In genomic region chr2:101797901-101798250, GRCm38 (mm10) we compare ENCODE assay signal across 8 mouse cellular contexts.
DNase-seq lines count a peak whose midpoint lies in the region; ATAC-seq and TF ChIP-seq lines count a peak whose summit lies in the region.

No protein-coding gene starts in this region.

- no peak for DNase-seq in testis, postnatal 14 days (ENCODE audit: low spot score)
- no peak for DNase-seq in forebrain, embryonic 11.5 days (ENCODE audit: low spot score)
- DNase-seq in kidney, postnatal 36 days, result peak; percentile 19 to 44
- DNase-seq in cerebellum, adult 18-20 months, result no peak

- peak overlapping the region; percentile 76 for H3K4me3 ChIP-seq in testis, adult 2 months (ENCODE audit: control insufficient read depth, low read depth, low read length)
- H3K4me3 ChIP-seq in forebrain, embryonic 11.5 days (ENCODE audit: low read depth, low read length), result peak overlapping the region; percentile 58
- peak overlapping the region; percentile 44 for H3K4me3 ChIP-seq in neural tube, embryonic 12.5 days

- no peaks in the 10 kb centered on the region; the same call in 1 of the 2 replicates for H3K4me1 ChIP-seq in testis, adult 2 months (ENCODE audit: control insufficient read depth, insufficient read depth, low read length)
- H3K4me1 ChIP-seq in forebrain, embryonic 11.5 days (replicated peaks; ENCODE audit: control insufficient read depth, insufficient read depth, low read length), result peaks cover 10% of the 10 kb centered on the region; the same call in 1 of the 2 replicates
- peaks cover 17% of the 10 kb centered on the region for H3K4me1 ChIP-seq in neural tube, embryonic 12.5 days

- peak overlapping the region; percentile 92 for H3K4me2 ChIP-seq in forebrain, embryonic 11.5 days (ENCODE audit: low read depth, low read length, severe bottlenecking)
- peak overlapping the region; percentile 81 for H3K4me2 ChIP-seq in neural tube, embryonic 12.5 days (replicated peaks)

- TF ChIP-seq CTCF in testis, adult 2 months (IDR thresholded peaks at IDR 0.05; ENCODE audit: control insufficient read depth, insufficient read depth, insufficient replicate concordance, low read depth, low read length), result no peak

- H3K9me3 ChIP-seq in forebrain, embryonic 11.5 days (ENCODE audit: control insufficient read depth, low read length), result no peaks in the 10 kb centered on the region
- H3K9me3 ChIP-seq in neural tube, embryonic 12.5 days, result no peaks in the 10 kb centered on the region

- no peak for ATAC-seq in forebrain, embryonic 11.5 days (replicated peaks; ENCODE audit: low FRiP score)
- no peak for ATAC-seq in neural tube, embryonic 12.5 days (ENCODE audit: low FRiP score, low read depth)
- no peak for ATAC-seq in erythroblast, adult 5-6 weeks (replicated peaks; ENCODE audit: low FRiP score, poor library complexity, severe bottlenecking)
- no peak for ATAC-seq in megakaryocyte-erythroid progenitor cell, adult 5-6 weeks (replicated peaks; ENCODE audit: low FRiP score, low TSS enrichment, poor library complexity, severe bottlenecking)

- no peak overlapping the region for H3K27ac ChIP-seq in testis, adult 2 months (ENCODE audit: control insufficient read depth, insufficient read depth, low read depth, low read length)
- H3K27ac ChIP-seq in forebrain, embryonic 11.5 days (ENCODE audit: low read depth, low read length), result peak overlapping the region; percentile 8
- H3K27ac ChIP-seq in neural tube, embryonic 12.5 days, result no peak overlapping the region

- no peaks in the 10 kb centered on the region for H3K36me3 ChIP-seq in testis, adult 2 months (ENCODE audit: control insufficient read depth, insufficient read depth, low read length)
- no peaks in the 10 kb centered on the region for H3K36me3 ChIP-seq in forebrain, embryonic 11.5 days (ENCODE audit: control insufficient read depth, insufficient read depth, low read length)
- no peaks in the 10 kb centered on the region for H3K36me3 ChIP-seq in neural tube, embryonic 12.5 days

- 2% methylated on average over 19 of the region's 19 CpGs for WGBS in forebrain, embryonic 11.5 days
- WGBS in neural tube, embryonic 12.5 days, result under 1% methylated on average over 19 of the region's 19 CpGs

- no peaks in the 10 kb centered on the region for H3K27me3 ChIP-seq in testis, adult 2 months (ENCODE audit: control insufficient read depth, insufficient read depth, low read length)
- H3K27me3 ChIP-seq in forebrain, embryonic 11.5 days (ENCODE audit: control insufficient read depth, insufficient read depth, low read length), result no peaks in the 10 kb centered on the region
- peaks cover 13% of the 10 kb centered on the region for H3K27me3 ChIP-seq in neural tube, embryonic 12.5 days (replicated peaks)

- H3K9ac ChIP-seq in forebrain, embryonic 11.5 days (ENCODE audit: low read length), result peak overlapping the region; percentile 79
- peak overlapping the region; percentile 53 for H3K9ac ChIP-seq in neural tube, embryonic 12.5 days

- TF ChIP-seq POLR2A in testis, adult 2 months (IDR thresholded peaks at IDR 0.05; ENCODE audit: control insufficient read depth, low read depth, low read length), result no peak

Comparison
In these comparisons a context has a peak if more than half of its experiments do, and no peak if none do; other contexts are left out.
1. DNase-seq: peak in kidney, postnatal 36 days (2 of 2); none in testis, postnatal 14 days (single experiment), forebrain, embryonic 11.5 days (single experiment) and cerebellum, adult 18-20 months (0 of 2).
2. Peak in every context shown above with its lines, with median percentiles within 50 percentile points of each other: H3K4me3 ChIP-seq.